Mouse (Mus musculus): Measurements from ENCODE around the gene Ppp1r9a.

GRCm38 (mm10) chr6:4973337-4973736, 70.6 kb downstream of the Ppp1r9a start:
- TF ChIP-seq CTCF (conservative IDR thresholded peaks at IDR 0.05 in 1 of 2, IDR thresholded peaks at IDR 0.05 in 1 of 2; ENCODE audit: low read depth in 2 of 2, low read length in 2 of 2) (no peak), POLR2AphosphoS2 (IDR thresholded peaks at IDR 0.05; ENCODE audit: low read depth, low read length) (no peak), POLR2A (IDR thresholded peaks at IDR 0.05; ENCODE audit: low read depth, low read length) (no peak), CHD2 (IDR thresholded peaks at IDR 0.05; ENCODE audit: low read length) (no peak)

Data from CH12.LX (cell line).